Mouse (Mus musculus) embryonic fibroblast, embryonic 13.5 days (primary cell): ENCODE results near the gene Fkbp2.

Experiments
- CTCF ChIP-seq: IDR thresholded peaks from 2 replicates; pipeline ENCODE4 v1.5.1; 2011; ENCODE audit warnings: mild to moderate bottlenecking, control low read depth, low read length, moderate library complexity, borderline replicate concordance; ENCODE audit not compliant: insufficient read depth
- POLR2A ChIP-seq: IDR thresholded peaks from 2 replicates; pipeline ENCODE4 v1.6.1; 2011; ENCODE audit warnings: low read depth, mild to moderate bottlenecking, control low read depth, low read length, moderate library complexity

- no peak for TF ChIP-seq POLR2A
- no peak for TF ChIP-seq CTCF
These were observed 47.2 kb downstream of the Fkbp2 start for GRCm38 (mm10) chr19:6933102-6933435.
